Comparison of ENCODE assay signal across 8 mouse cellular contexts in genomic region chr11:95310648-95311424, GRCm38 (mm10). TPM values are rescaled to one million over a fixed set of nuclear protein-coding genes. Genes with fewer than 3 reads are reported as not detected.
DNase-seq lines count a peak whose midpoint lies in the region; ATAC-seq lines count a peak whose summit lies in the region.

No protein-coding gene starts in this region.

- no peaks in the 10 kb centered on the region for H3K27me3 ChIP-seq in hindbrain, embryonic 15.5 days

- H3K9ac ChIP-seq in hindbrain, embryonic 15.5 days: peak overlapping the region; percentile 67

- H3K4me1 ChIP-seq in hindbrain, embryonic 15.5 days (replicated peaks): peaks cover 26% of the 10 kb centered on the region

- no peaks in the 10 kb centered on the region for H3K36me3 ChIP-seq in hindbrain, embryonic 15.5 days

- H3K4me3 ChIP-seq in hindbrain, embryonic 15.5 days: peak overlapping the region; percentile 66

- DNase-seq in CD4-positive, CD25-positive, alpha-beta regulatory T cell, adult 2 months (ENCODE audit: low read depth, low spot score): peak; percentile 46
- peak; percentile 23 for DNase-seq in spleen, adult 12 weeks (ENCODE audit: low spot score)
- DNase-seq in spleen, postnatal 14 days (ENCODE audit: low spot score in 2 of 2): no peak
- peak; percentile 40 to 49 for DNase-seq in lung, adult 18-20 months
- peak; percentile 34 for DNase-seq in ovary, adult 18-20 months (ENCODE audit: low spot score)
- no peak for DNase-seq in retina, postnatal 1 day

- peak overlapping the region; percentile 84 for H3K4me2 ChIP-seq in hindbrain, embryonic 15.5 days

- H3K27ac ChIP-seq in hindbrain, embryonic 15.5 days (replicated peaks): peak overlapping the region; percentile 88

- H3K9me3 ChIP-seq in hindbrain, embryonic 15.5 days: no peaks in the 10 kb centered on the region

- ATAC-seq in CD4-positive, CD25-positive, alpha-beta regulatory T cell, adult 4 months: no peak
- peak; percentile 7; the same call in 1 of the 2 replicates for ATAC-seq in hindbrain, embryonic 15.5 days (ENCODE audit: low FRiP score, low read depth)

- 4% methylated on average over 17 of the region's 17 CpGs for WGBS in hindbrain, embryonic 15.5 days

RNA-seq across cellular contexts. Expression of gene Kat7, which starts 0.8 kb away (rescaled TPM):
- polyA plus RNA-seq in CD4-positive, CD25-positive, alpha-beta regulatory T cell, adult 4 months (2017; shearing (Covaris generic)): 10 to 100 TPM; 44.9 to 65.7 TPM
- polyA plus RNA-seq in hindbrain, embryonic 15.5 days (2015; fragmentation: Nextera tagmentation; extraction: Ambion mirVana): 60.5 and 66.2 TPM in 2 replicates

RNA-seq across cellular contexts. Expression of gene Fam117a, which starts 26.0 kb away (rescaled TPM):
- 10 to 100 TPM; 21.1 to 26.9 TPM for polyA plus RNA-seq in CD4-positive, CD25-positive, alpha-beta regulatory T cell, adult 4 months (2017; shearing (Covaris generic))
- polyA plus RNA-seq in hindbrain, embryonic 15.5 days (2015; fragmentation: Nextera tagmentation; extraction: Ambion mirVana): 3.1 and 3.6 TPM in 2 replicates

RNA-seq across cellular contexts. Expression of gene Tac4, which starts 49.5 kb away (rescaled TPM):
- polyA plus RNA-seq in CD4-positive, CD25-positive, alpha-beta regulatory T cell, adult 4 months (2017; shearing (Covaris generic)): not detected
- not detected in 2 replicates for polyA plus RNA-seq in hindbrain, embryonic 15.5 days (2015; fragmentation: Nextera tagmentation; extraction: Ambion mirVana)

Comparison
In these comparisons a context has a peak if more than half of its experiments do, and no peak if none do; other contexts are left out.
1. DNase-seq: peak in CD4-positive, CD25-positive, alpha-beta regulatory T cell, adult 2 months (single experiment), spleen, adult 12 weeks (single experiment), lung, adult 18-20 months (2 of 2) and ovary, adult 18-20 months (single experiment); none in spleen, postnatal 14 days (0 of 2) and retina, postnatal 1 day (single experiment).